Mouse (Mus musculus) layer of hippocampus, adult 9-10 months (tissue): ENCODE results near the gene Clint1.

Source experiments
- DNase-seq: peaks from one replicate; pipeline ENCODE4 v3.0.0; 2022; ENCODE audit warnings: low spot score

Clint1 gene

GRCm38 (mm10) chr11:45851516-45852123, at the start of gene Clint1:
Gene Clint1 (plus strand): TSS chr11:45852051.
- peak; percentile 51 for DNase-seq

GRCm38 (mm10) chr11:45804068-45804467, 47.8 kb upstream of the Clint1 start:
- no peak for DNase-seq

GRCm38 (mm10) chr11:45805312-45805772, 46.5 kb upstream of the Clint1 start:
- no peak for DNase-seq

- DNase-seq: no peak
Observed at GRCm38 (mm10) chr11:45805810-45806209, 46.0 kb upstream of the Clint1 start.

GRCm38 (mm10) chr11:45806264-45806663, 45.6 kb upstream of the Clint1 start:
- no peak for DNase-seq

- no peak for DNase-seq
Observed at GRCm38 (mm10) chr11:45806809-45807208, 45.0 kb upstream of the Clint1 start.

- no peak for DNase-seq
Observed at GRCm38 (mm10) chr11:45807820-45808219, 44.0 kb upstream of the Clint1 start.

GRCm38 (mm10) chr11:45809424-45809823, 42.4 kb upstream of the Clint1 start:
- DNase-seq: no peak

GRCm38 (mm10) chr11:45810056-45810455, 41.8 kb upstream of the Clint1 start:
- no peak for DNase-seq

- DNase-seq: no peak
Observed at GRCm38 (mm10) chr11:45810805-45811204, 41.0 kb upstream of the Clint1 start.

GRCm38 (mm10) chr11:45815603-45816002, 36.2 kb upstream of the Clint1 start:
- DNase-seq: no peak

GRCm38 (mm10) chr11:45816712-45817111, 35.1 kb upstream of the Clint1 start:
- no peak for DNase-seq

- no peak for DNase-seq
Observed at GRCm38 (mm10) chr11:45817996-45818395, 33.9 kb upstream of the Clint1 start.

- DNase-seq: no peak
Observed at GRCm38 (mm10) chr11:45820930-45821329, 30.9 kb upstream of the Clint1 start.

GRCm38 (mm10) chr11:45830112-45830511, 21.7 kb upstream of the Clint1 start:
- DNase-seq: no peak

GRCm38 (mm10) chr11:45830743-45831310, 21.0 kb upstream of the Clint1 start:
- DNase-seq: no peak

GRCm38 (mm10) chr11:45831476-45832143, 20.2 kb upstream of the Clint1 start:
- no peak for DNase-seq

- DNase-seq: no peak
Observed at GRCm38 (mm10) chr11:45835625-45836255, 16.1 kb upstream of the Clint1 start.

- no peak for DNase-seq
Observed at GRCm38 (mm10) chr11:45837257-45837817, 14.5 kb upstream of the Clint1 start.

GRCm38 (mm10) chr11:45838450-45838849, 13.4 kb upstream of the Clint1 start:
- DNase-seq: no peak

GRCm38 (mm10) chr11:45840332-45840731, 11.5 kb upstream of the Clint1 start:
- no peak for DNase-seq

- no peak for DNase-seq
Observed at GRCm38 (mm10) chr11:45846008-45846407, 5.8 kb upstream of the Clint1 start.

- no peak for DNase-seq
Observed at GRCm38 (mm10) chr11:45847548-45847947, 4.3 kb upstream of the Clint1 start.
